Mouse (Mus musculus) liver, adult (tissue): ENCODE measurements around the gene Obsl1.

ENCODE experiments used
- GATA4 ChIP-seq: IDR thresholded peaks from 2 replicates; pipeline ENCODE4 v1.6.1; 2014; ENCODE audit warnings: mild to moderate bottlenecking, low read length; ENCODE audit not compliant: insufficient replicate concordance

The Obsl1 gene

GRCm38 (mm10) chr1:75503651-75503980 is 2.6 kb downstream of the Obsl1 start:
- no peak for TF ChIP-seq GATA4

DNA sequence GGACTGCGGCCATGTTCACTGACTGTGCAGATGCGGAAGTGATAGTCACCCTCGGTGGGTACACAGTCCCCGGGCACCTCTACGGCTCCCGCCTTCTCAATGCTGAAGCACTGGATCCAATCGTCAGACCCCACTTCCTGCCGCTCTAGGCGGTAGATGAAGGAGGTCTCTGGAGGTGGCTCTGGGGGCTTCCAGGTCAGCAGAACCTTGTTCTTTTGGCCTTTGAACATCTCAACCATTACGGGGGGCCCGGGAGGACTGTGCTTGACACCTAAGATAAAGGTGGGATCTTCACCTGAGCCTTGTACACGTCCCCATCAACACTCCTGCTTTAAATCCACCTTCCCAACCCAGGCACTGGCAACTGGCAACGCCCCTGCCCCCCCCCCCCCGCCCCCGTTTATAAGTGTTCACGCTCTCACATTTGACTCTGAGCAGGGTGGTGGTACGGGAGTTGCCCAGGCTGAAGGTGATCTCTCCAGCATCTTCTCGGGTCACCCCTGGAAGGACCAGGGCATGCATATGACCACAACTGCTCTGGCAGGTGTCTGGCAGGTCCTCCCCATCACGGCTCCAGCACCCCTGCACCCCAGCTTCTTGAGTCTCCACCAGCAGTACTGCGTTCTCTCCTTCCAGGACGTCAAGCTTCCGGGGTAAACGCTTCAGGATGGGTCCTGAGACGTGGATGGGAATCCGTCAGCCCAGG is 3.2 kb downstream of the Obsl1 start:
- TF ChIP-seq GATA4, result no peak

DNA sequence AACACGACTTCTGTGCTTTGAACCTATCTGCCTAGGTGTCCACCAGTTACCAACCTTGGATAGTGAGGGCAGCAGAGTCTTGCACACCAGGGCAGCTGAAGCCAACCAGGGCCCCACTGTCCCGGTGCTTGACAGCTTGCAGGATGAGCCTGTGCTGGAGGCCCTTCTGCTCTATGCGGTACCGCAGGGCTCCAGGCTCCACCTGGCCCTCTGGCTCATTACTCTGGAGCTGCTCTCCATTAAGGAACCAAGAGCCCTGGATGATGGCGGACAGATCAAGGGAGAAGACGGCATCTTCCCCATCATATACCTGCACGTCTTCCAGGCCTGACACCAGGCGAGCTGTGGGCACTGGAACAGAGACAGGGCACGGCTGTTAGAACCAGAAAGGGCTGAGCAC is 4.3 kb downstream of the Obsl1 start:
- TF ChIP-seq GATA4, result no peak

GRCm38 (mm10) chr1:75499441-75499840 is 6.8 kb downstream of the Obsl1 start:
- TF ChIP-seq GATA4, result no peak

DNA sequence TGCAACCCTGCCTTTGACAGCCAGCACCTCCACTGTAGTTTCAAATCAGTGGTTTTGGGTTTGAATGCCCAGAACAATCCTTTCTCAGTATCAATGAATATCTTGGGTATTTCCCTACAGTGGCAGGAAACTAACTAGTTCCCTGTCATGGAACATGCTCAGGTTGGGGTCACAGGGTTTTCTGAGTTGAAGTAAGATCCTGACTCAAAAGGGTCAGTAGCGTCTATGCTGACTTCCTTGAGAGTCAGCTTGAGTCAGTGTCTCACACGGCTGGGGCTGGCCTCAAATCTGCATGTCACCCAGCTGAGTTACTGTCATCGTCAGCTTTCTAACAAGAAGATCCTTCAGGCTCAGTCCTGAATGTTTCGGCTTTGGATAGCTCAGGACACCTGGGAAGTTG is 7.4 kb downstream of the Obsl1 start:
- no peak for TF ChIP-seq GATA4

GRCm38 (mm10) chr1:75494878-75495548 is 11.2 kb downstream of the Obsl1 start:
- TF ChIP-seq GATA4, result no peak

GRCm38 (mm10) chr1:75492579-75493170 is 13.6 kb downstream of the Obsl1 start:
- TF ChIP-seq GATA4, result no peak

DNA sequence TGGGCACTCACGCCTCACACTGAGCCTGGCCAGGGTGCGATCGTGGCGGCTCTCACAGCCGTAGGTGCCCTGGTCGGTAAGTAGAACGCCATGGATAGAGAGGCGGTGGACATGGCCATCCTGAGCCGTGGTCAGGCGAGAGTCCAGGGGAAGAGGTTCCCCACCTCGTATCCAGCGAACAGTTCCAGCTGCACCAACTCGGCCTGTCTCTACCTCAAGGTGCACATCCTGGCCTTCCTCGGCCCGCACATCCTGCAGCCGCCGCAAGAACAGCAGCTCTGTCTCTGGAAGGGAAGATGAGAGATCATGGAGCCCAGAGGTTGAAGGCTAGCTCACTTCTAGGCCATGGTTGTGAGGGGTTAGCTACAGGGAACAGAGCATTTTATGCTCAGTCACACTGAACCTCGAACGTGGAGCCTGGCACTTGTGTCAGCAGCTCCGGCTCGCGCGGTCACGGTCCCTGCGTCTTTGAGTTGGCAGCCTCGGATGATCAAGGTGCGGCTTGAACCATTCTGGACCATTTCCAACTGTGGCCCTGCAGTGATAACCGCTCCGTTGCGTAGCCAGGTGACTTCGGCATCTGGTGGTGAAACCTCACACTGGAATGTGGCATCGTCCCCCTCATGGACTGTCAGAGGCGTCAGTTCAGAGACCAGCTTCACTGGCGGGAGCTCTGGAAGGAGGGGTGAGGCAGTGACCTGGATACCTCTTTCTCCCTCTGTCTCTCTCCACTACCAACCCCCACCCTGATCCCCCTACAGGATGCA is 15.3 kb downstream of the Obsl1 start:
- no peak for TF ChIP-seq GATA4

DNA sequence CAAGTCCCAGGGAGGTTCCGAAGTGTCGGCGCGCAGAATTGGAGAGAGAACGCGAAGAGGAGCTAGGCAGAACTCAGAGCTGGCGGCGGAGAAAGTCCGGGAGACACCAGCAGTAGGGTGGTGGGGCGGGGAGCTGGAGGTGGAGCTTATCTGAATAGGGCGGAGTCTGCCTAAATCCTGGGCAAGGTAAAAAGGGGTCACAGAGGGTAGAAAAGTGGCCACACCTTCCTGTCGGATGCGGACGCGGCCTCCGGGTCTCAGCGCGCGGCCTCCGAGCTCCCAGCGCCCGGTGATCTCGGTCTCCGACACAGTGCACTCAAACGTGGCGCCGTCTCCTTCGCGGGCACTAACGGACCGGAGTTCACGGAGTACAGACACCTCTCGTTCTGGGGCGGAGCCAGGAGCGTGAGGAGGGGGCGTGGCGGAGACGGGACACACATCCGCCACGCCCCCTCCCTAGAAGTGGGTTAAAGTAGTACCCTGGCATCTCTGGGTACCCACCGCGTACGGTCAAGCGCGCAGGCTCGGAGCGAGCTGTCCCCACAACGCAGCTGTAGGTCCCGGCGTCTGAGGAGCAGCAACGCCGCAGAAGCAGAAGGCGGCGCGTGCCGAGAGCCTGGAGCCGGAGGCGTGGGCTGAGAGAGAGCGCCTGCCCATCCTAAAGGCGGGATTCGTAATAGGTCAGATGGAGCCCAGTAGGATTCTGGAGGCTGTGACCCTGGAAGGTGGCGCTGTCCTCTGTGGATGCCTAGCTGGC is 18.7 kb downstream of the Obsl1 start:
- no peak for TF ChIP-seq GATA4

GRCm38 (mm10) chr1:75487040-75487404 is 19.2 kb downstream of the Obsl1 start:
- TF ChIP-seq GATA4, result no peak

- TF ChIP-seq GATA4, result no peak
Observed at GRCm38 (mm10) chr1:75486561-75486960, 19.7 kb downstream of the Obsl1 start.

DNA sequence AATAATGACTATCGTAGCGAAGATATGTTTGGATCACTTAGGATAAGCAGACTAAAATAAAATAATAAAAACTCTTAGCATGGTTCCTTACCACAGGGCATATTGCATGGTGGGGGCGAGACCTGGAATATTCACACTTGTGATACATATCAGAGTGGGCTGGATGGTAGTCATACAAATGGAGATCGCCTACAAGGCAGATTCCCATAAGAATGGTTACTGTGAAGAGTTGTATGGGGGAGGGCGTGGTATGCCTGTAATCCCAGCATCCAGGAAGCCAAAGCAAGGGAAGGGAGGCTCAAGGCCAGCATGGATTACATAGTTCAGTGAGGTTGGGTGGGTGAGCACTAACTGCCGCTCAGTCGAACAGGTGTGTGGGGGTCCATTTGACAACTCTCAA is 25.5 kb downstream of the Obsl1 start:
- no peak for TF ChIP-seq GATA4

- TF ChIP-seq GATA4, result no peak
Observed at GRCm38 (mm10) chr1:75480036-75480435, 26.2 kb downstream of the Obsl1 start.

DNA sequence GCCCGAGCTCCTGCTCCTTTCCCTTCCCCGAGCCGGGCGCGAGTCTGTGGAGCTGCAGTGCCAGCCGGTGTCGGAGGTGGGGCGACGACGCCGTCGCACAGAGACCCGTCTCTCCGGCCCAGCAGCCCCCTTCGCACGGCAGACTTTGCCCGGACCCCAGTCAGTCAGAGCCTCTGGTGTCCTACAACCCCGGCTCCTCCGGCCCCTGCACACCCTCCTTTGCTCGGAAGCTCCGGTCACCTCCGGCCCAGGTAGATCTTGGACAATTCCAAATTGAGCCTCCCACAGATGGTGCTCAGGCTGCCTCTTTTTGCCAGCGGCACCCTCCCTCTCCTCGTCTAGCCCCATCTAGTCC is 26.6 kb downstream of the Obsl1 start:
- TF ChIP-seq GATA4, result no peak

DNA sequence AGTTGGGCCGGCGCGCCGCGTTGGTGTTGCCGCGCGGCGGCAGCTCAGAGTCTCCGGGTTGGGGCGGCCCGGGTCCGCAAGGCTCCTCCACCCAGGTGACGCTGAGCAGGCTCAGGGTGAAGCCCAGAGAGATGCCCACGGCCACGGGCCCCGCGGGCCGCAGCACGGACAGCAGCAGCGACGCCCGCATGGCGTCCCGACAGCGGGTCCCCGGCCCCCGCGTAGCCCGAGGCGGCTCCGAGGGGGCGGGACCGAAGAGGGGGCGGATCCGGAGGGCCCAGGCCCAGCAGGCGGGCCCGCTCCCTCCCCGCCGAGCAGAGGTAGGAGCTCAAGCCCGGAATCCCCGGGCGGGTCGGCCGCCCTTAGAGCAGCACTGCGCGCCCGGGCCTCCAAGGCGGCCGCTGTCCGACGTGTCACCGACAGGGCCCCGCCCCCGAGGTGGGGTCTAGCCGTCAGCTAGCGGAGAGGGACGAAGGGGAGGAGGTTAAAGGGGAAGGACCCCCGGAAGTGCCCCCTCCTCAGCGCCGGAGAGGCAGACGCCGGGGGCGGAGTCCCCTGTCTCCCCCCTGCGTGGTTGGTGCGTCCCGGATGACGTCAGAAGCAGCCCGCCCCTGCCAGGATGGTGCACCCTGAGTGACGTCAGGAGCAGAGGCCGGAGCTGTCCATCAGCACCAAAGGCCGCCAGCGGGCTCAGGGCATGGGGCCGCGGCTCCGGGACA is 27.2 kb downstream of the Obsl1 start, which contains the start of the genes Chpf and Tmem198:
TSS of gene Chpf (minus strand) at position 392 of the 719 bp plus-strand sequence.
TSS of gene Tmem198 (plus strand) at position 617 of the 719 bp plus-strand sequence.
- TF ChIP-seq GATA4, result no peak
